Mouse (Mus musculus): ENCODE results near the gene Mtus2. TPM values are rescaled to one million over a fixed set of nuclear protein-coding genes. Genes with fewer than 3 reads are reported as not detected.

Gene Mtus2
- total RNA-seq, 2 experiments from 2014 or later: 5.4 TPM; not detected in 1

- ATAC-seq (replicated peaks; ENCODE audit: low FRiP score, poor library complexity, severe bottlenecking): no peak
Observed at GRCm38 (mm10) chr5:148026401-148027349, 69.6 kb downstream of the Mtus2 start.

- ATAC-seq (replicated peaks; ENCODE audit: low FRiP score, poor library complexity, severe bottlenecking): no peak
Observed at GRCm38 (mm10) chr5:148027985-148028384, 70.9 kb downstream of the Mtus2 start.

GRCm38 (mm10) chr5:148041661-148042060 is 84.5 kb downstream of the Mtus2 start:
- ATAC-seq (replicated peaks; ENCODE audit: low FRiP score, poor library complexity, severe bottlenecking): no peak

- no peak for ATAC-seq (replicated peaks; ENCODE audit: low FRiP score, poor library complexity, severe bottlenecking)
Observed at GRCm38 (mm10) chr5:148048200-148048599, 91.1 kb downstream of the Mtus2 start.

- ATAC-seq (replicated peaks; ENCODE audit: low FRiP score, poor library complexity, severe bottlenecking): no peak
Observed at GRCm38 (mm10) chr5:148049304-148049703, 92.2 kb downstream of the Mtus2 start.

GRCm38 (mm10) chr5:148052846-148053608 is 95.9 kb downstream of the Mtus2 start:
- no peak for ATAC-seq (replicated peaks; ENCODE audit: low FRiP score, poor library complexity, severe bottlenecking)

GRCm38 (mm10) chr5:148053609-148053990 is 96.5 kb downstream of the Mtus2 start:
- ATAC-seq (replicated peaks; ENCODE audit: low FRiP score, poor library complexity, severe bottlenecking): no peak

GRCm38 (mm10) chr5:148056831-148057230 is 99.7 kb downstream of the Mtus2 start:
- ATAC-seq (replicated peaks; ENCODE audit: low FRiP score, poor library complexity, severe bottlenecking): no peak

GRCm38 (mm10) chr5:148057433-148057832 is 100.3 kb downstream of the Mtus2 start:
- no peak for ATAC-seq (replicated peaks; ENCODE audit: low FRiP score, poor library complexity, severe bottlenecking)

- ATAC-seq (replicated peaks; ENCODE audit: low FRiP score, poor library complexity, severe bottlenecking): no peak
Observed at GRCm38 (mm10) chr5:148059339-148059738, 102.2 kb downstream of the Mtus2 start.

- ATAC-seq (replicated peaks; ENCODE audit: low FRiP score, poor library complexity, severe bottlenecking): no peak
Observed at GRCm38 (mm10) chr5:148061869-148062268, 104.7 kb downstream of the Mtus2 start.

- ATAC-seq (replicated peaks; ENCODE audit: low FRiP score, poor library complexity, severe bottlenecking): no peak
Observed at GRCm38 (mm10) chr5:148063745-148064144, 106.6 kb downstream of the Mtus2 start.

- no peak for ATAC-seq (replicated peaks; ENCODE audit: low FRiP score, poor library complexity, severe bottlenecking)
Observed at GRCm38 (mm10) chr5:148065251-148065650, 108.1 kb downstream of the Mtus2 start.

- ATAC-seq (replicated peaks; ENCODE audit: low FRiP score, poor library complexity, severe bottlenecking): no peak
Observed at GRCm38 (mm10) chr5:148069909-148070308, 112.8 kb downstream of the Mtus2 start.

GRCm38 (mm10) chr5:148071800-148072199 is 114.7 kb downstream of the Mtus2 start:
- no peak for ATAC-seq (replicated peaks; ENCODE audit: low FRiP score, poor library complexity, severe bottlenecking)

- no peak for ATAC-seq (replicated peaks; ENCODE audit: low FRiP score, poor library complexity, severe bottlenecking)
Observed at GRCm38 (mm10) chr5:148073461-148073860, 116.3 kb downstream of the Mtus2 start.

GRCm38 (mm10) chr5:148079732-148080131 is 122.6 kb downstream of the Mtus2 start:
- ATAC-seq (replicated peaks; ENCODE audit: low FRiP score, poor library complexity, severe bottlenecking): no peak

GRCm38 (mm10) chr5:148083541-148083940 is 126.4 kb downstream of the Mtus2 start:
- no peak for ATAC-seq (replicated peaks; ENCODE audit: low FRiP score, poor library complexity, severe bottlenecking)

- no peak for ATAC-seq (replicated peaks; ENCODE audit: low FRiP score, poor library complexity, severe bottlenecking)
Observed at GRCm38 (mm10) chr5:148084766-148085165, 127.6 kb downstream of the Mtus2 start.

GRCm38 (mm10) chr5:148087796-148088195 is 130.7 kb downstream of the Mtus2 start:
- no peak for ATAC-seq (replicated peaks; ENCODE audit: low FRiP score, poor library complexity, severe bottlenecking)
